Mouse (Mus musculus) forebrain, embryonic 11.5 days (tissue): ENCODE measurements at regions not wholly inside any gene's neighbourhood (a gene's known extent, or its start where the extent isn't known, plus 50 kb on each side); places are given as distances from the start of the nearest gene placed in this dataset.
A peak's percentile ranks its signal among the peaks of the same experiment; 100 is the strongest.

ENCODE experiments used
- ATAC-seq: fragments of 200-750 bp; cut with Nextera tagmentation; replicated peaks from 2 replicates; pipeline ENCODE4 v1.8.0; 2017; ENCODE audit warnings: moderate TSS enrichment; ENCODE audit not compliant: low FRiP score
- DNase-seq: peaks from one replicate; pipeline ENCODE4 v3.0.0-alpha.2; 2017; ENCODE audit warnings: low spot score
- H3K27ac ChIP-seq: fragments of 300-500 bp; sonication (generic); 2 replicates; pipeline ENCODE4 v1.5.1; 2014; ENCODE audit warnings: low read depth, low read length
- H3K27me3 ChIP-seq: fragments of 300-500 bp; sonication (generic); 2 replicates; pipeline ENCODE4 v1.6.1; 2014; ENCODE audit warnings: mild to moderate bottlenecking, low read length, mixed read lengths; ENCODE audit not compliant: control insufficient read depth, insufficient read depth
- H3K36me3 ChIP-seq: fragments of 300-500 bp; sonication (generic); 2 replicates; pipeline ENCODE4 v1.6.1; 2014; ENCODE audit warnings: mild to moderate bottlenecking, low read length, moderate library complexity, mixed read lengths; ENCODE audit not compliant: control insufficient read depth, insufficient read depth
- H3K4me1 ChIP-seq: fragments of 300-500 bp; sonication (generic); replicated peaks from 2 replicates; pipeline ENCODE4 v1.6.1; 2014; ENCODE audit warnings: low read length, mixed read lengths; ENCODE audit not compliant: control insufficient read depth, insufficient read depth
- H3K4me2 ChIP-seq: fragments of 300-500 bp; sonication (generic); 2 replicates; pipeline ENCODE4 v1.6.1; 2014; ENCODE audit warnings: low read depth, mild to moderate bottlenecking, low read length, moderate library complexity, mixed read lengths; ENCODE audit not compliant: severe bottlenecking
- H3K4me3 ChIP-seq: fragments of 300-500 bp; sonication (generic); 2 replicates; pipeline ENCODE4 v1.5.1; 2014; ENCODE audit warnings: low read depth, low read length
- H3K9ac ChIP-seq: fragments of 300-500 bp; sonication (generic); 2 replicates; pipeline ENCODE4 v1.6.1; 2014; ENCODE audit warnings: low read length
- H3K9me3 ChIP-seq: fragments of 300-500 bp; sonication (generic); 2 replicates; pipeline ENCODE4 v1.6.1; 2016; ENCODE audit warnings: low read length, mixed read lengths; ENCODE audit not compliant: control insufficient read depth
- WGBS: fragments of 180-500 bp; shearing (Covaris S2); extraction: QIAGEN DNeasy Blood & Tissue Kit; methylation state at CpG from one replicate; pipeline ENCODE4 v1.1.7; 2014; 5-methylcytosine and 5-hydroxymethylcytosine counted together

DNA sequence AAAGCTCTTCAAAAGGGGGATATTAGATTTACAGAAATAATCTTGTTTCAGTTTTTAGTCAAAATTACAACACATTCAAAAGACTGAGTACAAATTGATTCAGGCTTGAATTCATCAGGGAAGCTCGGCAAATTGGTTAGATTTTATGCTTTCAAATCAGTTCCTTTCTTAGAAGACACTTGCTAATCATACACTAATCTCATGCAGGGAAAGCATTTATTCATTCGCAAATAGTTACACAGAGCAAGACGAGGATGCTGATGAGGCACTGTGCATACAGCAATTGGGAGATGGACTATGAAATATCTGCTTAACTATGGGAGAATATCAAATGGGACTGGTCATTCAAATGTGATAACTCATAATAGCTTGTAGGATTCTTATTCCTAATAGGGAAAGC, 481.3 kb upstream of the Gm597 start:
- H3K27ac ChIP-seq = no peak overlapping the region
- no peaks in the 10 kb centered on the region for H3K4me1 ChIP-seq
- H3K4me3 ChIP-seq = no peak overlapping the region
- H3K4me2 ChIP-seq = no peak overlapping the region
- no peaks in the 10 kb centered on the region for H3K36me3 ChIP-seq
- WGBS = 77% methylated on average over 3 of the region's 3 CpGs
- no peak for ATAC-seq
- no peaks in the 10 kb centered on the region for H3K9me3 ChIP-seq
- DNase-seq = no peak
- no peaks in the 10 kb centered on the region for H3K27me3 ChIP-seq
- H3K9ac ChIP-seq = no peak overlapping the region

DNA sequence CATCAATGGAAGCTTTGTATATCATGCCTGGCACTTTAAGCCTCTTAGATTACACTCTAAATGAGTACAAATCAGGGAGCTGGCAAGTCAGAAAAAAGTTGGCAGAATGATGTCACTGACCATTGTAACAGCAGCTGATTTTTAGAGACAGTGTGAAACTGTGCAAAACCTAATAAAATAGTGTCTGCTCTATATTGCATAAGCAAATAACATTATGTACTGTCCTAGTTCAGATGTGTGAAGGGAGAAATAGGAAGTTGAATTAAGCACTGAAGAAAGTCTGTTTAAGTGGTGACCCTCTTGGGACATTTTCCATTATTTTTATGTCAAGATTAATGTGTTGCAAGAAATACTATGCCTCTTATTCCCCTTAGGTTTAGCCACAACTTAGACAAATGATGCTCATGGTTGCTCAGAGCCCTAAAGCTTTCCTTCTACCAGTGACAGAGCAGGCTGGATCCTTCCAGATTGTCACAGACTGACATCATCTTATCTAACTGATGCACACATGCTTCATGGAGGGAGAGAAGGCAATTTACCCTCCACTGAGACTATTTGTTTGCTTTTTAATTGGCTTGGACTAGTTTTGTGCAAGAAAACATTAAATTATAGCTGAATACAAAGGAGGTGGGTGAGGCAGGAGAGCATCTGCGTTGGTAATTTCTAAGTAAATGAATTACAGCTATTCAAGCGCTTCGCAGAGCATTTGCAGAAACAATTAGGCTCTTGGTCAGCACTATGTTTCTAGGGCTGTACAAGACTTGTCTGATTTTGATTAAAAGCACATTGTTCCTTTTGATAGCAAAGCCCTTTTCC, 436.9 kb upstream of the Gm597 start:
- Histone ChIP-seq H3K9ac (no peak overlapping the region), H3K4me2 (no peak overlapping the region), H3K4me3 (no peak overlapping the region), H3K9me3 (no peaks in the 10 kb centered on the region), H3K27me3 (no peaks in the 10 kb centered on the region), H3K36me3 (no peaks in the 10 kb centered on the region), H3K4me1 (no peaks in the 10 kb centered on the region), H3K27ac (no peak overlapping the region)
- ATAC-seq (peak; percentile 80), DNase-seq (no peak)
- WGBS = 33% methylated on average over 3 of the region's 3 CpGs
